Mouse (Mus musculus): Measurements from ENCODE around the gene Hlcs. TPM values are rescaled to one million over a fixed set of nuclear protein-coding genes. Genes with fewer than 3 reads are reported as not detected.

Hlcs gene
- polyA plus RNA-seq, 1 experiment from 2014 or later: 4.0 TPM

DNA sequence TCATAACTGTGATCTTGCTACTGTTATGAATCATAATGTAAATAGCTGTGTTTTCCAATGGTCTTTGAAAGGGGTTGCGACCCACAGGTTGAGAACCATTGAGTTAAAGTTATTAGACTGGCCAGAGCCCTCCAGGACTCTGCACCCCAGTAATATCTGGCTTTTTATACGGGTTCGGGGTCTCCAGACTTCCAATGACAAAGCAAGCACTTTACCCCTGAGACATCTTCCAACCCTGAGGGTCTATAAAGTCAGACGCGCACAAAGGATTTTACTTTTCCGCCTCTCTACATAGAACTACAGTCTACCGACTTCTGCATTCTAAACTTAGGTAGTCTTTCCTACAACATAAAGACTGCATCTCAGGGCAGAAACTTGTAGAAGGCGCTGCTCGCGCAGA lies 63.7 kb downstream of the Hlcs start:
- ATAC-seq: no peak

DNA sequence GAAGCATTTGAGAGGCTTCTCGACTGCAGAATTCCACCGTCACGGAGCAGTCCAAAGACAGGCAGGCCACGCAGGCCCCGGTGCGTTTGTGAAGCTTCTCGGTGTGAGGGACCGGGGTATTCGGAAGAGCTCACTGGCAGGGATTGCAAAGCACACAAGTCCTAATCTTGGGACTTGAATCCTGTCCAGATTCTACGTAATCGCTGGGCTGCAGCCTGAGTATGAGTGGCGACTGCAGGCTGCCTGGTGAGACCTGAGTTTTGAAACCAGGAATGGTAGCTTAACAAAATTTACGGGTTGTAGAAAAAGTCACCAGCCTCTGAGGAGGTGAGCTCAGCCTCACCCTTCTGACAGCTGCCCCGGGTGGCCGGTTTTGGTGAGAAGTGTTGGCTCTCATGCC lies 64.7 kb downstream of the Hlcs start:
- H3K4me2 ChIP-seq (ENCODE audit: low read length): no peak overlapping the region
- WGBS: 86% methylated on average over 15 of the region's 15 CpGs
- no peaks in the 10 kb centered on the region for H3K27me3 ChIP-seq (replicated peaks; ENCODE audit: control insufficient read depth, insufficient read depth, low read length)
- H3K4me3 ChIP-seq (ENCODE audit: low read depth, low read length): no peak overlapping the region
- DNase-seq (ENCODE audit: low spot score) (no peak), ATAC-seq (no peak)
- no peaks in the 10 kb centered on the region for H3K9me3 ChIP-seq (replicated peaks; ENCODE audit: control insufficient read depth, low read length)
- no peaks in the 10 kb centered on the region for H3K36me3 ChIP-seq (ENCODE audit: control insufficient read depth, insufficient read depth, low read length)
- H3K4me1 ChIP-seq (ENCODE audit: control insufficient read depth, insufficient read depth, low read length): peaks cover 2% of the 10 kb centered on the region
- H3K27ac ChIP-seq (ENCODE audit: low read depth, low read length): no peak overlapping the region
- H3K9ac ChIP-seq (ENCODE audit: low read length): no peak overlapping the region

More for the DNA sequence above, 63.7 kb downstream of the Hlcs start:
- Histone ChIP-seq H3K9ac (ENCODE audit: low read length) (no peak overlapping the region), H3K9me3 (replicated peaks; ENCODE audit: control insufficient read depth, low read length) (no peaks in the 10 kb centered on the region), H3K36me3 (ENCODE audit: control insufficient read depth, insufficient read depth, low read length) (no peaks in the 10 kb centered on the region), H3K27ac (ENCODE audit: low read depth, low read length) (no peak overlapping the region), H3K27me3 (replicated peaks; ENCODE audit: control insufficient read depth, insufficient read depth, low read length) (no peaks in the 10 kb centered on the region), H3K4me2 (ENCODE audit: low read length) (no peak overlapping the region), H3K4me3 (ENCODE audit: low read depth, low read length) (no peak overlapping the region), H3K4me1 (ENCODE audit: control insufficient read depth, insufficient read depth, low read length) (peaks cover 2% of the 10 kb centered on the region)
- no peak for DNase-seq (ENCODE audit: low spot score)
- WGBS: 93% methylated on average over 10 of the region's 10 CpGs

DNA sequence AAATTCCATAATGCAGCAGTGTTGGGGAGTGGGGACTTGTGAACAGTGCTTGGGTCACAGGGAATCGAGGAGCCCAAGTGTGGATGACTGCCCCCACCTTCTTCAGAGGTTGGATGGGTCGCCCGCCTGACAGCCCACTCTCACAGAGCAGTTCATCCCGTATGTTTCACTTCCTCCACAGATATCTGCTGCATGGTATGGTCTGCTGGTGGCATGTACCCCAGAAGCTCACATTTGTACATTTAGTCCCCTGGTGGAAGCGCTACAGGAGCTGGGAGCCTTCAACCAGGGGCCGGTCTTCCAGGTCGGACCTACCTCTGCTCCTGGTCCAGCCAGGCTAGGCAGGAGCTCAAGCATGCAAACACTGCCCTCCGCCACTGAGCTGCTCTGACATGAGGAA lies 66.4 kb downstream of the Hlcs start:
- DNase-seq (ENCODE audit: low spot score) (no peak), ATAC-seq (no peak)
- H3K36me3 ChIP-seq (ENCODE audit: control insufficient read depth, insufficient read depth, low read length): no peaks in the 10 kb centered on the region
- H3K27ac ChIP-seq (ENCODE audit: low read depth, low read length): no peak overlapping the region
- H3K4me1 ChIP-seq (ENCODE audit: control insufficient read depth, insufficient read depth, low read length): peaks cover 2% of the 10 kb centered on the region; the same call in 1 of the 2 replicates
- no peaks in the 10 kb centered on the region for H3K27me3 ChIP-seq (replicated peaks; ENCODE audit: control insufficient read depth, insufficient read depth, low read length)
- H3K9me3 ChIP-seq (replicated peaks; ENCODE audit: control insufficient read depth, low read length): no peaks in the 10 kb centered on the region
- H3K9ac ChIP-seq (ENCODE audit: low read length): no peak overlapping the region
- 94% methylated on average over 8 of the region's 8 CpGs for WGBS
- H3K4me2 ChIP-seq (ENCODE audit: low read length): no peak overlapping the region
- H3K4me3 ChIP-seq (ENCODE audit: low read depth, low read length): no peak overlapping the region

DNA sequence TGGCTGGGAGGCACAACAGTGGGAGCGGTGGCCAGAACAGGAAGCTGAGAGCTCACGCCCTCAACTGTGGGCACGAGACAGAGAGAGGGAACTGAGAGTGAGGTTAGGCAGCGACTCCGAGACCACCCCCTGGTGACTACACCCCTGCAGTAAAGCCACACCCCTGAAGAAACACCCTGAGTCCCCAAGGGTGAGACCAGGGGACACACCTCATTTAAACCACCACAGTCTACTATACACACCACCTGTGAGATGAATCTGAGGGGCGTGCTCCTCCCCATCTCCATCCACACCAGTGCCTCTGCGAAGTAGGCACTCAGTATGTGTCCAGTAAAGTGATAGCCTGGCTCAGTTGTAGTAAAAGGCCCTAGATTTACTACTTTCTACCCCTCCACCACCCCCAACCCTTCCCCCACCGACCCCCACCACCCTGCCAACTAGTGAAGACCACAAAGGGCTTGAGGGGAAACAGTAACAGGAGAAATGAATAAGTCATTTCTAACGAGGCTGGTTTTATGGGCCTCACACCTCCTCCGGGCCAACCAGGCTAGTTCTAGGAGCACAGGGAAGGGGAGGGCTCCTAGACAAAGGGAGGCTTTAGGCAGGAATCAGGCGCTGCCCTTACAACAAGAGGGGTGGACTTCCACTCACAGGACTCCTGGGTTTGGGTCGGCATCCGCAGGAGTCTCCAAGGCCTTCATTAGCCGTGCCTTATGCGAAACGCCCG lies 67.2 kb downstream of the Hlcs start:
- H3K27ac ChIP-seq (ENCODE audit: low read depth, low read length): no peak overlapping the region
- ATAC-seq (no peak), DNase-seq (ENCODE audit: low spot score) (no peak)
- no peak overlapping the region for H3K4me3 ChIP-seq (ENCODE audit: low read depth, low read length)
- H3K27me3 ChIP-seq (replicated peaks; ENCODE audit: control insufficient read depth, insufficient read depth, low read length): no peaks in the 10 kb centered on the region
- no peak overlapping the region for H3K9ac ChIP-seq (ENCODE audit: low read length)
- 56% methylated on average over 17 of the region's 17 CpGs for WGBS
- H3K36me3 ChIP-seq (ENCODE audit: control insufficient read depth, insufficient read depth, low read length): no peaks in the 10 kb centered on the region
- peaks cover 2% of the 10 kb centered on the region; the same call in 1 of the 2 replicates for H3K4me1 ChIP-seq (ENCODE audit: control insufficient read depth, insufficient read depth, low read length)
- no peaks in the 10 kb centered on the region for H3K9me3 ChIP-seq (replicated peaks; ENCODE audit: control insufficient read depth, low read length)
- H3K4me2 ChIP-seq (ENCODE audit: low read length): no peak overlapping the region

DNA sequence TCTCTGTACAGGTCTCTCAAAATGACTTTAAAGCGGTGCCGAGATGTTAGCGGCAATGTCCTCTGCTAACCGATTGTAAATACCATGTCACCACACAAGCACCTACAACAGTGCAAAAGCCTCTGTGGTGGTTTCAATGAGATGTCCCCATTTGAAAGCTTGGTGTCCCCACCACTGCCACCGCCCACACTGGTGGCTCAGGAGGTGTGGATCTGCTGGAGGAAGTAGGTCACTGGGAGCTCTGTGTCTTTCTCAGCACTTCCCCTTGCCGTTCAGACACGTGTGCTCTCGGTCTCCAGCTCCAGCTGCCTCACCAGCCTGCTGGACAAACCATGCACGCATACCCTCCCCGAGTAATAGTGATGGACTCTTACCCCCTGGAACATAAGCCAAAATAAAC lies 72.2 kb downstream of the Hlcs start:
- H3K9me3 ChIP-seq (replicated peaks; ENCODE audit: control insufficient read depth, low read length): no peaks in the 10 kb centered on the region
- ATAC-seq: no peak
- 90% methylated on average over 10 of the region's 10 CpGs for WGBS

DNA sequence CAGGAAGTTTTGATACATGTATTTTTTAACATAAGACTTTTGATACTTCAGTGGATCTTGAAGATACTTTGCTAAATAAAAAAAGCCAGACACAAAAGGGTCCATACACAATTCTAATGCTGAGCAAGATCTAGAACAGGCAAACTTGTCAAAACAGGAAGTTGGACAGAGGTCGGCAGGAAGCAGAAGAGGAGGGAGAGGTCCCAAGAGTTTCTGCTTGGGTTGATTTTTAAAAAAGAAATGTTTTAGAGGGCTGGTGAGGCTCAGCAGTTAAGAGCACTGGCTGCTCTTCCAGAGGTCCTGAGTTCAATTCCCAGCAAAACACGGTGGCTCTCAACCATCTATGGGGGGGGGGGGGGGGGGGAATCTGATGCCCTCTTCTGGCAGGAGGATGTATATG lies 73.2 kb downstream of the Hlcs start:
- no peaks in the 10 kb centered on the region for H3K36me3 ChIP-seq (ENCODE audit: control insufficient read depth, insufficient read depth, low read length)
- DNase-seq (ENCODE audit: low spot score) (no peak), ATAC-seq (no peak)
- WGBS: 55% methylated on average over 2 of the region's 2 CpGs
- H3K27me3 ChIP-seq (replicated peaks; ENCODE audit: control insufficient read depth, insufficient read depth, low read length): no peaks in the 10 kb centered on the region
- no peak overlapping the region for H3K4me3 ChIP-seq (ENCODE audit: low read depth, low read length)
- peaks cover 4% of the 10 kb centered on the region; the same call in 1 of the 2 replicates for H3K4me1 ChIP-seq (ENCODE audit: control insufficient read depth, insufficient read depth, low read length)
- no peak overlapping the region for H3K4me2 ChIP-seq (ENCODE audit: low read length)
- H3K9me3 ChIP-seq (replicated peaks; ENCODE audit: control insufficient read depth, low read length): no peaks in the 10 kb centered on the region
- H3K9ac ChIP-seq (ENCODE audit: low read length): no peak overlapping the region
- no peak overlapping the region for H3K27ac ChIP-seq (ENCODE audit: low read depth, low read length)

More for the DNA sequence above, 72.2 kb downstream of the Hlcs start:
- Histone ChIP-seq H3K4me3 (ENCODE audit: low read depth, low read length) (no peak overlapping the region), H3K27me3 (replicated peaks; ENCODE audit: control insufficient read depth, insufficient read depth, low read length) (no peaks in the 10 kb centered on the region), H3K4me1 (ENCODE audit: control insufficient read depth, insufficient read depth, low read length) (peaks cover 4% of the 10 kb centered on the region; the same call in 1 of the 2 replicates), H3K9ac (ENCODE audit: low read length) (no peak overlapping the region), H3K27ac (ENCODE audit: low read depth, low read length) (no peak overlapping the region), H3K4me2 (ENCODE audit: low read length) (no peak overlapping the region), H3K36me3 (ENCODE audit: control insufficient read depth, insufficient read depth, low read length) (no peaks in the 10 kb centered on the region)
- DNase-seq (ENCODE audit: low spot score): no peak

DNA sequence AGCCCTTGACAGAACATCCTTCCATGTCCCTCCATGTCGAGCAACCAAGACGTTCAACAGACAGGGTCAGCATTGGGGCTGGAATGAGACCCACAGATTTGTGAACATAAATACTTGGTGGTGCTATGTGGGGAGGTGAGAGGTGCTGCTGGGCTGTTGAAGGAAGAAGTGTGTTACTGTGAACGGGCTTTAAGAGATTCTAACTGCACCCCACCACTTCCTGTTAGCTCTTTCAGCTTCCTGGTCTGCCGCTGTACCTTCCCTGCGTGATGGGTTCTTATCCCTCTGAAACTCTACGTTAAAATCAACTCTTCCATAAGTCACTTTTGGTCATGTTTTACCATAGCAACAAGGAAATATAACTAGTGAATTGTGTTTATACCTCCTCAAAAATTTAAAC lies 73.8 kb downstream of the Hlcs start:
- Histone ChIP-seq H3K4me2 (ENCODE audit: low read length) (no peak overlapping the region), H3K36me3 (ENCODE audit: control insufficient read depth, insufficient read depth, low read length) (no peaks in the 10 kb centered on the region), H3K4me1 (ENCODE audit: control insufficient read depth, insufficient read depth, low read length) (peaks cover 4% of the 10 kb centered on the region; the same call in 1 of the 2 replicates), H3K9ac (ENCODE audit: low read length) (no peak overlapping the region), H3K27ac (ENCODE audit: low read depth, low read length) (no peak overlapping the region), H3K9me3 (replicated peaks; ENCODE audit: control insufficient read depth, low read length) (no peaks in the 10 kb centered on the region), H3K27me3 (replicated peaks; ENCODE audit: control insufficient read depth, insufficient read depth, low read length) (no peaks in the 10 kb centered on the region), H3K4me3 (ENCODE audit: low read depth, low read length) (no peak overlapping the region)
- WGBS: 92% methylated on average over 6 of the region's 6 CpGs
- ATAC-seq: no peak
- DNase-seq (ENCODE audit: low spot score): no peak

DNA sequence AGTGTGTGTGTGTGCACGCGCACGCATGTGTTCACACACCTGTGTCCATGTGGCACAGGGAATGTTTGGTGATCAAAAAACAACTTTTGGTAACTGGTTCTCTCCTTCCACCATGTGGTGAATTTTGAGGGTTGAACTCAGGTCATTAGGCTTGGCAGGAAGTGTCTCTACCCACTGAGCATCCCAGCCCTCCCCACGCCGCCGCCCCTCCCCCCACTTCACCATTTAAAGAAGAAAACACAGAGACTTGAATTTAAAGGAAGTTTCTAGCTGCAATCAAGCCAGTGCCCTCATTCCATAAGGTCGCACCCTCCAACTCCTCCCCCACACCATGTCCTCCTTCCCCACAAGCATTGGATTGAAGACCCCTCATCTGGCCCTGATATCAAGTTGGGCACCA lies 74.2 kb downstream of the Hlcs start:
- H3K9me3 ChIP-seq (replicated peaks; ENCODE audit: control insufficient read depth, low read length): no peaks in the 10 kb centered on the region
- H3K4me3 ChIP-seq (ENCODE audit: low read depth, low read length): no peak overlapping the region
- no peak overlapping the region for H3K9ac ChIP-seq (ENCODE audit: low read length)
- no peaks in the 10 kb centered on the region for H3K36me3 ChIP-seq (ENCODE audit: control insufficient read depth, insufficient read depth, low read length)
- H3K27ac ChIP-seq (ENCODE audit: low read depth, low read length): no peak overlapping the region
- no peak for ATAC-seq
- peaks cover 4% of the 10 kb centered on the region; the same call in 1 of the 2 replicates for H3K4me1 ChIP-seq (ENCODE audit: control insufficient read depth, insufficient read depth, low read length)
- H3K27me3 ChIP-seq (replicated peaks; ENCODE audit: control insufficient read depth, insufficient read depth, low read length): no peaks in the 10 kb centered on the region
- H3K4me2 ChIP-seq (ENCODE audit: low read length): no peak overlapping the region
- 96% methylated on average over 7 of the region's 7 CpGs for WGBS
- DNase-seq (ENCODE audit: low spot score): no peak

DNA sequence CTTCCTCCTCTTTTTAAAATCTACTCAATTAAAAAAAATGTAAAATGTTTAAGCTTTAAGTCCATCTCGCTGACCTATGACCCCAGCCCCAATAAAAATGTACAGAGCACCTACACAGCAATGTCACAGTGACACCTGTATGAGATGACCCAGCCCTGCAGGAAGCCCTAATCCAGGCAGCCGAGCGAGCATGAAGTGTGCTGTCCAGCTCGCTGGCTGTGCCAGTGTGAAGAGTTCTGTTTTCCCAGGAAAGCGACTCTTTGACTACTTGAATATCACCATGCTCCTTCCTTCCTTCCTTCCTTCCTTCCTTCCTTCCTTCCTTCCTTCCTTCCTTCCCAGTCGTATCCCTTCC lies 76.3 kb downstream of the Hlcs start:
- no peaks in the 10 kb centered on the region for H3K9me3 ChIP-seq (replicated peaks; ENCODE audit: control insufficient read depth, low read length)
- no peaks in the 10 kb centered on the region for H3K36me3 ChIP-seq (ENCODE audit: control insufficient read depth, insufficient read depth, low read length)
- H3K9ac ChIP-seq (ENCODE audit: low read length): no peak overlapping the region
- WGBS: 62% methylated on average over 6 of the region's 6 CpGs
- H3K4me3 ChIP-seq (ENCODE audit: low read depth, low read length): no peak overlapping the region
- no peak for DNase-seq (ENCODE audit: low spot score)
- no peak overlapping the region; the same call in 1 of the 2 replicates for H3K4me2 ChIP-seq (ENCODE audit: low read length)
- no peak overlapping the region for H3K27ac ChIP-seq (ENCODE audit: low read depth, low read length)
- no peaks in the 10 kb centered on the region for H3K27me3 ChIP-seq (replicated peaks; ENCODE audit: control insufficient read depth, insufficient read depth, low read length)
- ATAC-seq: 0 out of 2 replicates have a peak, but pooled peaks have one; percentile 40
- peaks cover 4% of the 10 kb centered on the region; the same call in 1 of the 2 replicates for H3K4me1 ChIP-seq (ENCODE audit: control insufficient read depth, insufficient read depth, low read length)
